Mouse (Mus musculus) layer of hippocampus, adult 11-12 months (tissue): ENCODE measurements around the gene Arhgef5.

ENCODE experiments used
- DNase-seq: peaks from one replicate; pipeline ENCODE4 v3.0.0; 2022; ENCODE audit warnings: low spot score

The Arhgef5 gene

GRCm38 (mm10) chr6:43333479-43333878, 68.1 kb downstream of the Arhgef5 start:
- no peak for DNase-seq

- no peak for DNase-seq
Observed at GRCm38 (mm10) chr6:43335619-43336234, 70.3 kb downstream of the Arhgef5 start.

GRCm38 (mm10) chr6:43337491-43337961, 72.1 kb downstream of the Arhgef5 start:
- no peak for DNase-seq

GRCm38 (mm10) chr6:43338804-43339203, 73.4 kb downstream of the Arhgef5 start:
- DNase-seq, result no peak
